Mouse (Mus musculus) cerebellum, adult 2 months (tissue): ENCODE measurements around the gene Perp.

Experiments
- CTCF ChIP-seq: fragments of 200-500 bp; IDR thresholded peaks from 2 replicates; pipeline ENCODE4 v1.5.1; 2011; ENCODE audit warnings: low read depth, mild to moderate bottlenecking, control low read depth, low read length, moderate library complexity, borderline replicate concordance; ENCODE audit not compliant: insufficient read depth
- POLR2A ChIP-seq: fragments of 200-500 bp; IDR thresholded peaks from 2 replicates; pipeline ENCODE4 v1.6.1; 2011; ENCODE audit warnings: low read length, control low read depth, borderline replicate concordance; ENCODE audit not compliant: insufficient read depth

DNA sequence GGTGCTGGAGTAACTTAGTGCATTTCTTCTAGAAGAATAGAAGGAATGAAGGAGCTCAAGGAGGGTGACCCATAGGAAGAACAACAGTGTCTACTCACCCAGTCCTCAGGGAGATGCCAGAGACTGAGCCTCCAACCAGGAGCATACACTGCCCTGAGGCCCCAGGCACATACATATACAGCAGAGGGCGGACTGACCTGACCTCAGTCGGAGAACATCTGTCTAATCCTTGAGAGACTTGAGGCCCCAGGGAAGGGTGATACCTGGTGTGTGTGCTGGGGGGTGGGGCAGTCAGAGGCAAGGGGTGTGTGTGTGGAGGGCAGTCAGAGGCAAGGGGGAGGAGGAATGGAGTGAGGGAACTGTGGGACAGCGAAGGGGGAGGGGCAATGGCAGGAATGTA lies 14.8 kb downstream of the Perp start:
- TF ChIP-seq CTCF (no peak), POLR2A (no peak)
